Mouse (Mus musculus): Measurements from ENCODE around the gene Scaf8.

Gene Scaf8

GRCm38 (mm10) chr17:3207529-3208240 lies 92.9 kb downstream of the Scaf8 start:
- DNase-seq (ENCODE audit: low spot score in 2 of 2): no peak

- DNase-seq (ENCODE audit: low spot score in 2 of 2): no peak
These were observed 93.7 kb downstream of the Scaf8 start for GRCm38 (mm10) chr17:3208471-3208870.

- DNase-seq (ENCODE audit: low spot score in 2 of 2): no peak
These were observed 94.8 kb downstream of the Scaf8 start for GRCm38 (mm10) chr17:3209581-3209980.

GRCm38 (mm10) chr17:3210134-3210533 lies 95.4 kb downstream of the Scaf8 start:
- no peak for DNase-seq (ENCODE audit: low spot score in 2 of 2)

GRCm38 (mm10) chr17:3212105-3212504 lies 97.3 kb downstream of the Scaf8 start:
- DNase-seq (ENCODE audit: low spot score in 2 of 2): no peak

- no peak for DNase-seq (ENCODE audit: low spot score in 2 of 2)
These were observed 98.1 kb downstream of the Scaf8 start for GRCm38 (mm10) chr17:3212886-3213285.

- DNase-seq (ENCODE audit: low spot score in 2 of 2): no peak
These were observed 100.1 kb downstream of the Scaf8 start for GRCm38 (mm10) chr17:3214852-3215251.

- DNase-seq (ENCODE audit: low spot score in 2 of 2): no peak
These were observed 102.3 kb downstream of the Scaf8 start for GRCm38 (mm10) chr17:3217023-3217422.

- DNase-seq (ENCODE audit: low spot score in 2 of 2): no peak
These were observed 103.6 kb downstream of the Scaf8 start for GRCm38 (mm10) chr17:3218364-3218763.

- peak; percentile 39 to 58 for DNase-seq (ENCODE audit: low spot score in 2 of 2)
These were observed 104.1 kb downstream of the Scaf8 start for GRCm38 (mm10) chr17:3218916-3219315.

- no peak for DNase-seq (ENCODE audit: low spot score in 2 of 2)
These were observed 105.4 kb downstream of the Scaf8 start for GRCm38 (mm10) chr17:3220201-3220600.

- DNase-seq (ENCODE audit: low spot score in 2 of 2): no peak
These were observed 108.3 kb downstream of the Scaf8 start for GRCm38 (mm10) chr17:3223071-3223470.

GRCm38 (mm10) chr17:3223721-3224120 lies 108.9 kb downstream of the Scaf8 start:
- no peak for DNase-seq (ENCODE audit: low spot score in 2 of 2)

- peak; percentile 80 to 92 for DNase-seq (ENCODE audit: low spot score in 2 of 2)
These were observed 109.8 kb downstream of the Scaf8 start for GRCm38 (mm10) chr17:3224383-3225106.

- DNase-seq (ENCODE audit: low spot score in 2 of 2): peak; percentile 55 to 77
These were observed 115.6 kb downstream of the Scaf8 start for GRCm38 (mm10) chr17:3230231-3231000.

GRCm38 (mm10) chr17:3232626-3233025 lies 117.9 kb downstream of the Scaf8 start:
- DNase-seq (ENCODE audit: low spot score in 2 of 2): no peak

- no peak for DNase-seq (ENCODE audit: low spot score in 2 of 2)
These were observed 128.9 kb downstream of the Scaf8 start for GRCm38 (mm10) chr17:3243672-3244071.

GRCm38 (mm10) chr17:3244881-3245739 lies 130.3 kb downstream of the Scaf8 start:
- DNase-seq (ENCODE audit: low spot score in 2 of 2): no peak

GRCm38 (mm10) chr17:3246665-3247370 lies 132.0 kb downstream of the Scaf8 start:
- no peak for DNase-seq (ENCODE audit: low spot score in 2 of 2)
